Mouse (Mus musculus): ENCODE data around the gene Dgki.

The Dgki gene

GRCm38 (mm10) chr6:37299562-37300390 is at the start of gene Dgki:
Dgki (minus strand) TSS chr6:37300184.
- DNase-seq (ENCODE audit: low spot score) = peak; percentile 78

- DNase-seq (ENCODE audit: low spot score) = no peak
Measured at GRCm38 (mm10) chr6:37347606-37348005, 47.6 kb upstream of the Dgki start.

GRCm38 (mm10) chr6:37338055-37338454 is 38.1 kb upstream of the Dgki start:
- DNase-seq (ENCODE audit: low spot score) = no peak

GRCm38 (mm10) chr6:37336831-37337260 is 36.9 kb upstream of the Dgki start:
- no peak for DNase-seq (ENCODE audit: low spot score)

- no peak for DNase-seq (ENCODE audit: low spot score)
Measured at GRCm38 (mm10) chr6:37336381-37336780, 36.4 kb upstream of the Dgki start.

- DNase-seq (ENCODE audit: low spot score) = no peak
Measured at GRCm38 (mm10) chr6:37332846-37333245, 32.9 kb upstream of the Dgki start.

- DNase-seq (ENCODE audit: low spot score) = no peak
Measured at GRCm38 (mm10) chr6:37329901-37330864, 30.2 kb upstream of the Dgki start.

- no peak for DNase-seq (ENCODE audit: low spot score)
Measured at GRCm38 (mm10) chr6:37329376-37329775, 29.4 kb upstream of the Dgki start.

GRCm38 (mm10) chr6:37328671-37329070 is 28.7 kb upstream of the Dgki start:
- DNase-seq (ENCODE audit: low spot score) = no peak

- no peak for DNase-seq (ENCODE audit: low spot score)
Measured at GRCm38 (mm10) chr6:37327519-37327918, 27.5 kb upstream of the Dgki start.

GRCm38 (mm10) chr6:37326603-37326955 is 26.6 kb upstream of the Dgki start:
- DNase-seq (ENCODE audit: low spot score) = no peak

GRCm38 (mm10) chr6:37325906-37326602 is 26.1 kb upstream of the Dgki start:
- DNase-seq (ENCODE audit: low spot score) = no peak

GRCm38 (mm10) chr6:37325076-37325475 is 25.1 kb upstream of the Dgki start:
- DNase-seq (ENCODE audit: low spot score) = no peak

GRCm38 (mm10) chr6:37322641-37323040 is 22.7 kb upstream of the Dgki start:
- DNase-seq (ENCODE audit: low spot score) = no peak

GRCm38 (mm10) chr6:37322088-37322487 is 22.1 kb upstream of the Dgki start:
- peak; percentile 71 for DNase-seq (ENCODE audit: low spot score)

- no peak for DNase-seq (ENCODE audit: low spot score)
Measured at GRCm38 (mm10) chr6:37317904-37318303, 17.9 kb upstream of the Dgki start.

GRCm38 (mm10) chr6:37315440-37315839 is 15.5 kb upstream of the Dgki start:
- DNase-seq (ENCODE audit: low spot score) = no peak

- no peak for DNase-seq (ENCODE audit: low spot score)
Measured at GRCm38 (mm10) chr6:37310601-37311000, 10.6 kb upstream of the Dgki start.

- no peak for DNase-seq (ENCODE audit: low spot score)
Measured at GRCm38 (mm10) chr6:37306616-37307015, 6.6 kb upstream of the Dgki start.

- DNase-seq (ENCODE audit: low spot score) = no peak
Measured at GRCm38 (mm10) chr6:37300492-37300891, 508 bp upstream of the Dgki start.

GRCm38 (mm10) chr6:37298982-37299381 is 1.0 kb downstream of the Dgki start:
- no peak for DNase-seq (ENCODE audit: low spot score)
